Mouse (Mus musculus): ENCODE data around the gene Gm3233.

GRCm38 (mm10) chr10:77804095-77804494, 44.6 kb upstream of the Gm3233 start:
- TF ChIP-seq POLR2A (IDR thresholded peaks at IDR 0.05; ENCODE audit: low read depth, low read length) = no peak
- TF ChIP-seq CTCF (conservative IDR thresholded peaks at IDR 0.05; ENCODE audit: insufficient read depth, insufficient read length, low read depth, low read length) = no peak

Measured in kidney, adult 2 months (tissue).